Mouse (Mus musculus): ENCODE measurements around the gene Scn1a. TPM values are rescaled to one million over a fixed set of nuclear protein-coding genes. Genes with fewer than 3 reads are reported as not detected.

Gene Scn1a
- polyA plus RNA-seq (2014; fragmentation: Nextera tagmentation; extraction: Ambion mirVana): 0.25 and 0.32 TPM in 2 replicates

GRCm38 (mm10) chr2:66440711-66441110, at the start of gene Scn1a:
Gene Scn1a, minus strand, starts transcription at chr2:66440840.
- Histone ChIP-seq H3K36me3 (ENCODE audit: insufficient read depth) (no peaks in the 10 kb centered on the region), H3K4me3 (ENCODE audit: low read depth, low read length) (peak within 1 kb of the TSS; percentile 10; the same call in 1 of the 2 replicates), H3K27me3 (ENCODE audit: insufficient read depth, low read length) (no peaks in the 10 kb centered on the region), H3K9me3 (ENCODE audit: low read depth, low read length) (no peaks in the 10 kb centered on the region), H3K9ac (no peak within 1 kb of the TSS; the same call in 1 of the 2 replicates), H3K4me1 (ENCODE audit: insufficient read depth) (no peaks in the 10 kb centered on the region), H3K27ac (ENCODE audit: low read depth) (no peak within 1 kb of the TSS), H3K4me2 (peak within 1 kb of the TSS; percentile 51)
- peak; percentile 3 for DNase-seq
- TF ChIP-seq CTCF (IDR thresholded peaks at IDR 0.05; ENCODE audit: low read depth): no peak
- 11% methylated on average over 7 of the region's 7 CpGs for WGBS
- no peak for ATAC-seq (ENCODE audit: insufficient read depth)

- Histone ChIP-seq H3K9ac (no peak overlapping the region), H3K9me3 (ENCODE audit: low read depth, low read length) (no peaks in the 10 kb centered on the region), H3K4me3 (ENCODE audit: low read depth, low read length) (no peak overlapping the region), H3K4me1 (ENCODE audit: insufficient read depth) (no peaks in the 10 kb centered on the region), H3K4me2 (no peak overlapping the region), H3K27ac (ENCODE audit: low read depth) (no peak overlapping the region), H3K27me3 (ENCODE audit: insufficient read depth, low read length) (no peaks in the 10 kb centered on the region), H3K36me3 (ENCODE audit: insufficient read depth) (no peaks in the 10 kb centered on the region)
- TF ChIP-seq CTCF (IDR thresholded peaks at IDR 0.05; ENCODE audit: low read depth): no peak
- ATAC-seq (ENCODE audit: insufficient read depth) (no peak), DNase-seq (no peak)
- 44% methylated on average over 2 of the region's 2 CpGs for WGBS
Measured at GRCm38 (mm10) chr2:66478395-66478794, 37.8 kb upstream of the Scn1a start.

- Histone ChIP-seq H3K27ac (ENCODE audit: low read depth) (no peak overlapping the region), H3K36me3 (ENCODE audit: insufficient read depth) (no peaks in the 10 kb centered on the region), H3K4me1 (ENCODE audit: insufficient read depth) (no peaks in the 10 kb centered on the region), H3K9me3 (ENCODE audit: low read depth, low read length) (no peaks in the 10 kb centered on the region), H3K4me3 (ENCODE audit: low read depth, low read length) (no peak overlapping the region), H3K4me2 (no peak overlapping the region), H3K27me3 (ENCODE audit: insufficient read depth, low read length) (no peaks in the 10 kb centered on the region), H3K9ac (no peak overlapping the region)
- TF ChIP-seq CTCF (IDR thresholded peaks at IDR 0.05; ENCODE audit: low read depth): peak; percentile 62
- 38% methylated on average over 3 of the region's 3 CpGs for WGBS
- peak; percentile 47; the same call in 1 of the 2 replicates for ATAC-seq (ENCODE audit: insufficient read depth)
- DNase-seq: peak; percentile 76
Measured at GRCm38 (mm10) chr2:66473181-66473822, 32.7 kb upstream of the Scn1a start.

GRCm38 (mm10) chr2:66465484-66465883, 24.8 kb upstream of the Scn1a start:
- Histone ChIP-seq H3K4me3 (ENCODE audit: low read depth, low read length) (no peak overlapping the region), H3K9me3 (ENCODE audit: low read depth, low read length) (no peaks in the 10 kb centered on the region), H3K27ac (ENCODE audit: low read depth) (no peak overlapping the region), H3K27me3 (ENCODE audit: insufficient read depth, low read length) (no peaks in the 10 kb centered on the region), H3K9ac (no peak overlapping the region), H3K36me3 (ENCODE audit: insufficient read depth) (no peaks in the 10 kb centered on the region), H3K4me1 (ENCODE audit: insufficient read depth) (no peaks in the 10 kb centered on the region), H3K4me2 (no peak overlapping the region)
- ATAC-seq (ENCODE audit: insufficient read depth) (no peak), DNase-seq (peak; percentile 24)
- TF ChIP-seq CTCF (IDR thresholded peaks at IDR 0.05; ENCODE audit: low read depth): no peak
- WGBS: 65% methylated on average over 3 of the region's 3 CpGs

- peak; percentile 28; the same call in 1 of the 2 replicates for ATAC-seq (ENCODE audit: insufficient read depth)
- Histone ChIP-seq H3K27ac (ENCODE audit: low read depth) (no peak overlapping the region), H3K4me3 (ENCODE audit: low read depth, low read length) (no peak overlapping the region), H3K4me2 (no peak overlapping the region), H3K4me1 (ENCODE audit: insufficient read depth) (no peaks in the 10 kb centered on the region), H3K36me3 (ENCODE audit: insufficient read depth) (no peaks in the 10 kb centered on the region), H3K27me3 (ENCODE audit: insufficient read depth, low read length) (no peaks in the 10 kb centered on the region), H3K9me3 (ENCODE audit: low read depth, low read length) (no peaks in the 10 kb centered on the region), H3K9ac (no peak overlapping the region)
- DNase-seq: peak; percentile 3
- 76% methylated on average over 2 of the region's 2 CpGs for WGBS
- TF ChIP-seq CTCF (IDR thresholded peaks at IDR 0.05; ENCODE audit: low read depth): no peak
Measured at GRCm38 (mm10) chr2:66464874-66465458, 24.3 kb upstream of the Scn1a start.

GRCm38 (mm10) chr2:66463916-66464315, 23.3 kb upstream of the Scn1a start:
- Histone ChIP-seq H3K4me3 (ENCODE audit: low read depth, low read length) (no peak overlapping the region), H3K36me3 (ENCODE audit: insufficient read depth) (no peaks in the 10 kb centered on the region), H3K27me3 (ENCODE audit: insufficient read depth, low read length) (no peaks in the 10 kb centered on the region), H3K4me1 (ENCODE audit: insufficient read depth) (no peaks in the 10 kb centered on the region), H3K9ac (no peak overlapping the region), H3K27ac (ENCODE audit: low read depth) (no peak overlapping the region), H3K4me2 (no peak overlapping the region), H3K9me3 (ENCODE audit: low read depth, low read length) (no peaks in the 10 kb centered on the region)
- ATAC-seq (ENCODE audit: insufficient read depth) (no peak), DNase-seq (no peak)
- 91% methylated on average over 6 of the region's 6 CpGs for WGBS
- no peak for TF ChIP-seq CTCF (IDR thresholded peaks at IDR 0.05; ENCODE audit: low read depth)

- peak; percentile 48 for DNase-seq
Measured at GRCm38 (mm10) chr2:66462458-66462857, 21.8 kb upstream of the Scn1a start.

More at GRCm38 (mm10) chr2:66462458-66462857, 21.8 kb upstream of the Scn1a start:
- Histone ChIP-seq H3K27ac (ENCODE audit: low read depth) (no peak overlapping the region), H3K9ac (no peak overlapping the region), H3K4me1 (ENCODE audit: insufficient read depth) (no peaks in the 10 kb centered on the region), H3K27me3 (ENCODE audit: insufficient read depth, low read length) (no peaks in the 10 kb centered on the region), H3K4me2 (no peak overlapping the region), H3K36me3 (ENCODE audit: insufficient read depth) (no peaks in the 10 kb centered on the region), H3K9me3 (ENCODE audit: low read depth, low read length) (no peaks in the 10 kb centered on the region), H3K4me3 (ENCODE audit: low read depth, low read length) (no peak overlapping the region)
- 93% methylated on average over 1 of the region's 1 CpGs for WGBS
- TF ChIP-seq CTCF (IDR thresholded peaks at IDR 0.05; ENCODE audit: low read depth): no peak
- no peak for ATAC-seq (ENCODE audit: insufficient read depth)

All from lung, embryonic 14.5 days (tissue).